Mouse (Mus musculus) retina, postnatal 1 day (tissue): ENCODE measurements around the gene Notch3.
"Not testable (repeated sequence)": the region's sequence is repeated elsewhere in the genome, so short reads cannot be mapped to it uniquely, and the experiment has no call there.

Experiments
- DNase-seq: peaks from one replicate; pipeline ENCODE4 v3.0.0-alpha.2; 2012

Gene Notch3

GRCm38 (mm10) chr17:32117287-32117871 is 49.3 kb downstream of the Notch3 start:
- DNase-seq: no peak

GRCm38 (mm10) chr17:32116586-32117286 is 49.9 kb downstream of the Notch3 start:
- no peak for DNase-seq

GRCm38 (mm10) chr17:32114486-32114885 is 52.2 kb downstream of the Notch3 start:
- not testable (repeated sequence) for DNase-seq

GRCm38 (mm10) chr17:32113523-32114421 is 52.9 kb downstream of the Notch3 start:
- DNase-seq: peak; percentile 77

GRCm38 (mm10) chr17:32113255-32113522 is 53.5 kb downstream of the Notch3 start:
- peak; percentile 34 for DNase-seq

- DNase-seq: no peak
These were observed 54.0 kb downstream of the Notch3 start for GRCm38 (mm10) chr17:32112434-32113254.

- DNase-seq: no peak
These were observed 55.5 kb downstream of the Notch3 start for GRCm38 (mm10) chr17:32110980-32111780.

GRCm38 (mm10) chr17:32110424-32110823 is 56.2 kb downstream of the Notch3 start:
- DNase-seq: no peak

GRCm38 (mm10) chr17:32109201-32109940 is 57.3 kb downstream of the Notch3 start:
- no peak for DNase-seq

- not testable (repeated sequence) for DNase-seq
These were observed 58.2 kb downstream of the Notch3 start for GRCm38 (mm10) chr17:32108320-32109011.

GRCm38 (mm10) chr17:32107877-32108276 is 58.8 kb downstream of the Notch3 start:
- DNase-seq: no peak

- no peak for DNase-seq
These were observed 60.3 kb downstream of the Notch3 start for GRCm38 (mm10) chr17:32106358-32106757.

GRCm38 (mm10) chr17:32103054-32103453 is 63.6 kb downstream of the Notch3 start:
- no peak for DNase-seq

GRCm38 (mm10) chr17:32099943-32100586 is 66.6 kb downstream of the Notch3 start:
- DNase-seq: peak; percentile 84

- DNase-seq: no peak
These were observed 67.1 kb downstream of the Notch3 start for GRCm38 (mm10) chr17:32099574-32099942.

GRCm38 (mm10) chr17:32098905-32099304 is 67.7 kb downstream of the Notch3 start:
- not testable (repeated sequence) for DNase-seq

- no peak for DNase-seq
These were observed 69.0 kb downstream of the Notch3 start for GRCm38 (mm10) chr17:32097676-32098075.

- DNase-seq: no peak
These were observed 73.8 kb downstream of the Notch3 start for GRCm38 (mm10) chr17:32092895-32093294.

GRCm38 (mm10) chr17:32092241-32092619 is 74.4 kb downstream of the Notch3 start:
- no peak for DNase-seq
